Mouse (Mus musculus) bone marrow, adult 2 months (tissue): Measurements from ENCODE around the gene Luzp1.

Experiments used
- CTCF ChIP-seq: fragments of 200-500 bp; IDR thresholded peaks from 2 replicates; pipeline ENCODE4 v1.5.1; 2011; ENCODE audit warnings: low read length, control low read depth; ENCODE audit not compliant: control insufficient read depth, insufficient read depth
- POLR2A ChIP-seq: fragments of 200-500 bp; IDR thresholded peaks from 2 replicates; pipeline ENCODE4 v1.6.1; 2011; ENCODE audit warnings: low read depth, mild to moderate bottlenecking, control low read depth, low read length, borderline replicate concordance; ENCODE audit not compliant: control insufficient read depth

- TF ChIP-seq CTCF = no peak
- TF ChIP-seq POLR2A = no peak
Observed at GRCm38 (mm10) chr4:136495993-136496392, 26.4 kb downstream of the Luzp1 start.
